Mouse (Mus musculus) right cerebral cortex, postnatal 10 days (tissue): ENCODE measurements at regions not wholly inside any gene's neighbourhood (a gene's known extent, or its start where the extent isn't known, plus 50 kb on each side); places are given as distances from the start of the nearest gene placed in this dataset.
"Not testable (repeated sequence)": the region's sequence is repeated elsewhere in the genome, so short reads cannot be mapped to it uniquely, and the experiment has no call there.

Experiments used
- DNase-seq, 2 experiments: peaks; one replicate each; pipeline ENCODE4 v3.0.0; 2021; ENCODE audit warnings: low spot score in 2 of 2

DNA sequence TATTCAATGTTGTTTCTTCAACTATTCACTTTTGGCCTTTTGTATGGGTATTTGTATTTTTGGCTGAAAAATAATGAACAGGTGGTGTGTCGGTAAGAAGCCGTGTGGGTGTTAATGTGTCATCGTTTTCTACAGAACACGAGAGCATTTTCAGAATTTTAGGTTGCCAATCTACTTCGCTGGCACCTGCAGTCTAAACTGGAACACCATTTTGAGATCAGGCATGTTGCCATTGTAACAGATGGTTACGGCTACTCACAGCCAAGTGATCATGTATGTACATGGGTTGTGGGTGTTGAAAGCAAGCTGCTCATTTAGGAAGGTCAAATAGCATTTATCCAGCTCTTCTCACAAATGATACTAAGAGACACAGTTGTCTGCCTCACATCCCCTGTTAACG is 167.2 kb upstream of the Gm21833 start:
- peak; percentile 32 to 49 for DNase-seq

- no peak for DNase-seq
These were observed 153.3 kb upstream of the Gm21833 start for GRCm38 (mm10) chr16:82674926-82675325.

DNA sequence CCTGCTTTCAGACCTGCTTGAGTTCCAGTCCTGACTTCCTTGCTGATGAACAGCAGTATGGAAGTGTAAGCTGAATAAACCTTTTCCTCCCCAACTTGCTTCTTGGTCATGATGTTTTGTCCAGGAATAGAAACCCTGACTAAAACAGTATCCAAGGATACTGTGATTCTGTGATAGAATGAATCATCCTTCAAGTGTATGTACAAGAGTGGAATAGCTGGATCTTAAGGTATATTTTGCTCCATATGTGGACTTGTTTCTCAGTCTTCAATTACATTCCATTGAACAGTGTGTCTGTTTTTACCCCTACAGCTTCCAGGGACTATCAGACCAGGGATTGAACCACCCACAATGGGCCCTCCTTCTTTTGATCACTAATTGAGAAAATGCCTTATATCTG is 145.1 kb upstream of the Gm21833 start:
- DNase-seq, result not testable (repeated sequence)

GRCm38 (mm10) chr16:82700922-82701321 is 127.3 kb upstream of the Gm21833 start:
- DNase-seq, result no peak

GRCm38 (mm10) chr16:82711161-82711560 is 117.0 kb upstream of the Gm21833 start:
- no peak for DNase-seq

GRCm38 (mm10) chr16:82734117-82734516 is 94.1 kb upstream of the Gm21833 start:
- no peak for DNase-seq

GRCm38 (mm10) chr16:82758466-82758865 is 69.7 kb upstream of the Gm21833 start:
- DNase-seq, result no peak
